Mouse (Mus musculus): ENCODE data around the gene Mcts2.

GRCm38 (mm10) chr2:152639406-152640113, 47.3 kb upstream of the Mcts2 start:
- TF ChIP-seq CTCF (IDR thresholded peaks at IDR 0.05) (no peak), EP300 (IDR thresholded peaks at IDR 0.05) (no peak)
